Mouse (Mus musculus): ENCODE data around the gene Prrc2a. TPM values are rescaled to one million over a fixed set of nuclear protein-coding genes. Genes with fewer than 3 reads are reported as not detected.

The Prrc2a gene
- total and polyA plus RNA-seq, 2 experiments from 2014 or later = 99.2 to 223 TPM

- Histone ChIP-seq H3K4me3 (ENCODE audit: low read length) (peak overlapping the region; percentile 100), H3K36me3 (ENCODE audit: insufficient read depth, low read length) (peaks cover 36% of the 10 kb centered on the region), H3K9me3 (ENCODE audit: low read length) (no peaks in the 10 kb centered on the region), H3K27ac (peak overlapping the region; percentile 99), H3K4me2 (ENCODE audit: low read depth, low read length) (peak overlapping the region; percentile 63), H3K9ac (replicated peaks; ENCODE audit: low read length) (peak overlapping the region; percentile 100), H3K4me1 (ENCODE audit: insufficient read depth, low read length) (peaks cover 11% of the 10 kb centered on the region; the same call in 1 of the 2 replicates), H3K27me3 (ENCODE audit: insufficient read depth, low read length) (no peaks in the 10 kb centered on the region)
- 8% methylated on average over 8 of the region's 8 CpGs for WGBS
- TF ChIP-seq CTCF (IDR thresholded peaks at IDR 0.05; ENCODE audit: low read depth) = no peak
- DNase-seq (ENCODE audit: low spot score) (peak; percentile 20), ATAC-seq (no peak)
These were observed 1.2 kb downstream of the Prrc2a start for GRCm38 (mm10) chr17:35163326-35164081.

- Histone ChIP-seq H3K27me3 (ENCODE audit: insufficient read depth, low read length) (no peaks in the 10 kb centered on the region), H3K9me3 (ENCODE audit: low read length) (no peaks in the 10 kb centered on the region), H3K36me3 (ENCODE audit: insufficient read depth, low read length) (peaks cover 44% of the 10 kb centered on the region), H3K4me3 (ENCODE audit: low read length) (peak overlapping the region; percentile 100), H3K4me2 (ENCODE audit: low read depth, low read length) (peak overlapping the region; percentile 63), H3K9ac (replicated peaks; ENCODE audit: low read length) (peak overlapping the region; percentile 100), H3K27ac (peak overlapping the region; percentile 99; the same call in 1 of the 2 replicates), H3K4me1 (ENCODE audit: insufficient read depth, low read length) (peaks cover 11% of the 10 kb centered on the region; the same call in 1 of the 2 replicates)
- WGBS = 26% methylated on average over 12 of the region's 12 CpGs
- ATAC-seq (no peak), DNase-seq (ENCODE audit: low spot score) (no peak)
- no peak for TF ChIP-seq CTCF (IDR thresholded peaks at IDR 0.05; ENCODE audit: low read depth)
These were observed 2.0 kb downstream of the Prrc2a start for GRCm38 (mm10) chr17:35162730-35163129.

- Histone ChIP-seq H3K4me1 (ENCODE audit: insufficient read depth, low read length) (peaks cover 11% of the 10 kb centered on the region; the same call in 1 of the 2 replicates), H3K9ac (replicated peaks; ENCODE audit: low read length) (peak overlapping the region; percentile 14; the same call in 1 of the 2 replicates), H3K4me3 (ENCODE audit: low read length) (peak overlapping the region; percentile 100; the same call in 1 of the 2 replicates), H3K4me2 (ENCODE audit: low read depth, low read length) (peak overlapping the region; percentile 63), H3K27me3 (ENCODE audit: insufficient read depth, low read length) (no peaks in the 10 kb centered on the region), H3K36me3 (ENCODE audit: insufficient read depth, low read length) (peaks cover 50% of the 10 kb centered on the region), H3K9me3 (ENCODE audit: low read length) (no peaks in the 10 kb centered on the region), H3K27ac (no peak overlapping the region)
- DNase-seq (ENCODE audit: low spot score) = no peak
- no peak for ATAC-seq
- no peak for TF ChIP-seq CTCF (IDR thresholded peaks at IDR 0.05; ENCODE audit: low read depth)
- 62% methylated on average over 14 of the region's 14 CpGs for WGBS
These were observed 2.6 kb downstream of the Prrc2a start for GRCm38 (mm10) chr17:35162121-35162520.

GRCm38 (mm10) chr17:35161421-35161820 is 3.3 kb downstream of the Prrc2a start:
- WGBS = 88% methylated on average over 11 of the region's 11 CpGs
- DNase-seq (ENCODE audit: low spot score) (no peak), ATAC-seq (no peak)
- peaks cover 57% of the 10 kb centered on the region for H3K36me3 ChIP-seq (ENCODE audit: insufficient read depth, low read length)
- H3K4me3 ChIP-seq (ENCODE audit: low read length) = no peak overlapping the region
- no peak overlapping the region for H3K4me2 ChIP-seq (ENCODE audit: low read depth, low read length)
- H3K27me3 ChIP-seq (ENCODE audit: insufficient read depth, low read length) = no peaks in the 10 kb centered on the region
- no peak for TF ChIP-seq CTCF (IDR thresholded peaks at IDR 0.05; ENCODE audit: low read depth)
- H3K9me3 ChIP-seq (ENCODE audit: low read length) = no peaks in the 10 kb centered on the region
- 0 out of 2 replicates have a peak overlapping the region, but pooled peaks have one; percentile 14 for H3K9ac ChIP-seq (replicated peaks; ENCODE audit: low read length)
- H3K4me1 ChIP-seq (ENCODE audit: insufficient read depth, low read length) = peaks cover 11% of the 10 kb centered on the region; the same call in 1 of the 2 replicates
- no peak overlapping the region for H3K27ac ChIP-seq

GRCm38 (mm10) chr17:35159638-35160037 is 5.1 kb downstream of the Prrc2a start:
- no peak for ATAC-seq
- WGBS = 82% methylated on average over 7 of the region's 7 CpGs

GRCm38 (mm10) chr17:35158850-35159593 is 5.7 kb downstream of the Prrc2a start:
- TF ChIP-seq CTCF (IDR thresholded peaks at IDR 0.05; ENCODE audit: low read depth) = no peak
- no peak for ATAC-seq
- Histone ChIP-seq H3K9ac (replicated peaks; ENCODE audit: low read length) (no peak overlapping the region), H3K9me3 (ENCODE audit: low read length) (no peaks in the 10 kb centered on the region), H3K27ac (no peak overlapping the region), H3K4me1 (ENCODE audit: insufficient read depth, low read length) (0 out of 2 replicates have a peak, but pooled peaks cover 3% of the 10 kb centered on the region), H3K4me3 (ENCODE audit: low read length) (no peak overlapping the region), H3K27me3 (ENCODE audit: insufficient read depth, low read length) (no peaks in the 10 kb centered on the region), H3K4me2 (ENCODE audit: low read depth, low read length) (no peak overlapping the region), H3K36me3 (ENCODE audit: insufficient read depth, low read length) (peaks cover 81% of the 10 kb centered on the region)
- WGBS = 95% methylated on average over 16 of the region's 16 CpGs
- DNase-seq (ENCODE audit: low spot score) = no peak

More at GRCm38 (mm10) chr17:35159638-35160037, 5.1 kb downstream of the Prrc2a start:
- no peak overlapping the region for H3K4me3 ChIP-seq (ENCODE audit: low read length)
- no peak overlapping the region for H3K9ac ChIP-seq (replicated peaks; ENCODE audit: low read length)
- H3K4me1 ChIP-seq (ENCODE audit: insufficient read depth, low read length) = 0 out of 2 replicates have a peak, but pooled peaks cover 3% of the 10 kb centered on the region
- TF ChIP-seq CTCF (IDR thresholded peaks at IDR 0.05; ENCODE audit: low read depth) = no peak
- H3K27ac ChIP-seq = no peak overlapping the region
- H3K9me3 ChIP-seq (ENCODE audit: low read length) = no peaks in the 10 kb centered on the region
- H3K27me3 ChIP-seq (ENCODE audit: insufficient read depth, low read length) = no peaks in the 10 kb centered on the region
- H3K36me3 ChIP-seq (ENCODE audit: insufficient read depth, low read length) = peaks cover 75% of the 10 kb centered on the region
- DNase-seq (ENCODE audit: low spot score) = no peak
- no peak overlapping the region for H3K4me2 ChIP-seq (ENCODE audit: low read depth, low read length)

All from hindbrain, postnatal 0 days (tissue).